Mouse (Mus musculus): ENCODE data around the gene Rexo4.

Gene Rexo4

DNA sequence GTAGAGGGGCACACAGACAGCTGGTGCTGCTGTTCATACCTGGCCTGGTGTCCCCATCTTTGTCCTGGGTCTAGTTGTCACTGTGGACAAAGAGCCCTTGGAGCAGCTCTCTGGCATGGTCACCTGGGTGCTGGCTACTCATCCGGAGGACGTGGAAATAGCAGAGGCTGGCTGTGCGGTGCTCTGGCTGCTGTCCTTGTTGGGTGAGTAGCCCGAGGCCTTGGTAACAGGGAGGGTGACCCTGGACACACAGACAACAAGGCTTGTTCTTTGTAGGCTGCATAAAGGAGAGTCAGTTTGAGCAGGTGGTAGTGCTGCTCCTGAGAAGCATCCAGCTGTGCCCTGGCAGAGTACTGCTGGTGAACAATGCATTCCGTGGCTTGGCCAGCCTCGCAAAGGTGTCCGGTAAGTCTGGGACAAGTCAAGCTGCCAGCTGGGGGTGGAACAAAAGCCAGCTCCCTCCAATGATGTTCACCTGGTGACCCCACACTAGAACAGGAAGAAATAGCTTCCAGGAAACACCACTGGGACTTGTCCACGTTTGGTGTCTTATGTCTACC lies 12.8 kb downstream of the Rexo4 start:
- intact Hi-C loops (cut with DNase I): no loop called here

DNA sequence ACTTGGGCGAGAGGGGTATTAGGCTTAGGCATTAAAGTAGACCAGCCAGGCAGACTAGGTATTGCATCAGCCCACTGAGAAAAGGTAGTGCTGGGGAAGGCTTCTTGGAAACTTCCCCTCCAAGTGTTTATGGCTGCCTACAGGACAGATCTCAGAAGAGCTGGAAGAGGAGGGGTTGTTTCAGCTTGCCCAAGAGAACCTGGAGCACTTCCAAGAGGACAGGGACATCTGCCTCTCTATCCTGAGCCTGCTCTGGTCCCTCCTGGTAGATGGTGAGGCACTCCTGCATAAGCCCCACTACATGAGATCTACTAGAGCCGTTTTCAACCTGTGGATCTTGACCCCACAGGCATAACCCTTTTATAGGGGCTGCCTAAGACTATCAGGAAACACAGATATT lies 13.8 kb downstream of the Rexo4 start:
- intact Hi-C loops (cut with DNase I): no loop called here

DNA sequence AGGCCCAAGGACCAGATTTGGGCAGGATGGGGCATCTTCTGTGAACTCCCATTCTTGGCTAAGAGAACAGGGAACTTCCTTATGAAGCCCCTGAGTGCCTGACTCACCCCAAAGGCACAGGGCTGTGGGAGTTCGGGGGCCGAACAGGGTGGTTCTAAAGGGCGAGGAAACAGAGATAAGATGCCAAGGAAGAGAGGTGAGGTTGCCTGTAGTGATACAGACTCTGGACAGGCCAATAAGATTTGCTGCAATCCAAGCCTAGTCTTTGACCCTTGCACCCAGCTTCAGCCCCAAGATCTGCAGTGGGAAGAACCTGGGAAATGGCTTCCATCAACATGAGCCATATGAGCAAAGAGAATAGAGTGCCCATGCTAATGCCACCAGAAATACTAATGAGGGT lies 20.9 kb downstream of the Rexo4 start:
- intact Hi-C loops (cut with DNase I): no loop called here

DNA sequence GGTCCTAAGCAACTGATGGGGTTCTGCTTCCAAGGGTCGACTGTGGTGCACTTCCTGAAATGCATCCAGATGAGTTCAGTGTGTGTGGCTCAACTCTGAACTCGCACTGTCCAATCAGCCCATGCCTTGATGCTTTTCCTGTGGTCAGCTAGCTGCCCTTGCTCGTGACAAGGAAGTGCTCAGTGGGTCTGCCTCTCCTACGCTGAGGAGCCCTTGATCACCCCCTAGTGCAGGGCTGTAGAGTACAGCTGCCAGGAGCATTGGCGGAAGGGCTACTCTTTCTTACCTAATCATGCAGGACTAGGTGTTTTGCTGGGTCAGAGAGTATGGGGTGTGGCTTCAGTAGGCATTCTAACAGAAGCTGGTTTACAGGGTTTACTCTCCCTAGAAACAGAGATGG lies 22.6 kb downstream of the Rexo4 start:
- intact Hi-C loops (cut with DNase I): no loop called here

DNA sequence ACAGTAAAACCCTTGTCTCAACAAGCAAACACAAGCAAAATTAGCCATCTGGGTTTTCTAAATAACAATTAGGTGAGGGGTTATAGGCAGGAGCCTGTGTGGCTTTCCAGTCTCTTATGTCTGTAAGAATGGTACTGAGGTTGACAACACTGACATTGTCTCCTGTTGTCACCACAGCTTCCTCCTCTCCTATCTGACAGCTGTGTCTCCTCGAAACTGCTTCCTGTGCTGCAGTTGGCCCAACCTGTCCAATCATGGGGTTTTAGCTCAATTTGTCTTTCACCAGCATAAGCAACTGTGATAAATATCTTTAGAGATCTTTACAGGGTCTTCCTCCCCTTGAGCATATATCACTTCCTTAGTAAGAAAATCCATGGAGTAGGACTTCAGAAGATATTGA lies 27.8 kb downstream of the Rexo4 start:
- intact Hi-C loops (cut with DNase I): no loop called here

DNA sequence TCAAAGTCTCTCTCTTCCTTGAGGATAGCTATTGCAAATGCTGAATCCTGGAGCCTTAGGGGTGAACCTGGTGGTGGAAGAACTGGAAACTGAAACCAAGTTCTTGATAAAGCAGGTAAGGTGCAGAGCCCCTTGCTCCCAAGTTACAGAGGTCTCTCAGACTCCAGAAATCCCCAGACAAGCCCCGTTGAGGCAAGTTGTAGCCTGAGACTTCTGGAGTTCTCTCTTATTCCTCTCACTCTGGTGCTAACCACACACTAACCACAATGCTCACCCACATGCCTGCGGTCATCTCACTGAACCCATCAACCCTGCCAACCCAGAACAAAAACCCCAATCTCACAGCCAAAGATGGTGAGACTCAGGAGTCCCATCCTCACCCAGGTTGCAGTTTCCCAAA lies 28.9 kb downstream of the Rexo4 start:
- intact Hi-C loops (cut with DNase I): no loop called here

DNA sequence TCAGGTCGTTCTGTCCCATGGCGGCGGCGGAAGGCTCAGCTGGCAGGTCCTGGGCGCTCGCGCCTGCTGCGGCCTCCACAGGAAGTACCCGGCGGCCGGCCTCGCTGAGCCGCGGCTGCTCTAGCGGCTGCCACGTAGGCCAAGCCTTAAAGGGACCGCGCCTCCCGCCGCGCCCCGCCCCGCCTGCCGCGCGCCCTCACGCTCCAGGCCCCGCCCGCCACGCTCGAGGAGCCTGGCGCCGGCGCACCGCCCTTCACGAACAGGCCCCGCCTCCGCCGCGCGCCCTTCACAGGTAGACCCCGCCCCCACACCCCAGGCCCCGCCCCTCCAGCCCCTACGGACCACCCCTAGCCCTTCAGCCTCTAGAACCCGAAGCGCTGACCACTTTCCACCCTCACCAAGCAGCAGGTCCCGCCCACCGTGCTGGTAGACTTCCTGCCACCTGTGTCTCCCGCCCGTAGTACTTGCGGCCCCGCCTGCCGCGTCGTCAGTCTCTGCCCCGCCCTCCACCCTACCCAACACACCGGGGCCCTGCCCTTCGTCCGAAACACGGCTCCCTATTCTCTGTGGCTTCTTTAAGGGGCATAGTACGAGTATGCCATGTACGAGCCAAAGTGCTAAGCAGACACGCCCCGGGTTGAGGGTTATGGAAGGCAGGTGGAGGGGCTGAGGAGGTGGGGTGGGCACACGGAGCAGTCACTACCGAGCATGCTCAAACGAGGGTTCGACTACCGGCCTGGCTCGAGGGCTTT lies 30.7 kb downstream of the Rexo4 start, which contains the start of the genes Surf4 and Stkld1:
TSS of gene Surf4 (minus strand) at position 625 of the 752 bp plus-strand sequence.
TSS of gene Stkld1 (plus strand) at position 744 of the 752 bp plus-strand sequence.
- intact Hi-C loops (cut with DNase I): loop anchor here (5.0 kb wide), 2 partner anchors 79 to 104 kb away; no protein-coding TSS in a partner anchor

DNA sequence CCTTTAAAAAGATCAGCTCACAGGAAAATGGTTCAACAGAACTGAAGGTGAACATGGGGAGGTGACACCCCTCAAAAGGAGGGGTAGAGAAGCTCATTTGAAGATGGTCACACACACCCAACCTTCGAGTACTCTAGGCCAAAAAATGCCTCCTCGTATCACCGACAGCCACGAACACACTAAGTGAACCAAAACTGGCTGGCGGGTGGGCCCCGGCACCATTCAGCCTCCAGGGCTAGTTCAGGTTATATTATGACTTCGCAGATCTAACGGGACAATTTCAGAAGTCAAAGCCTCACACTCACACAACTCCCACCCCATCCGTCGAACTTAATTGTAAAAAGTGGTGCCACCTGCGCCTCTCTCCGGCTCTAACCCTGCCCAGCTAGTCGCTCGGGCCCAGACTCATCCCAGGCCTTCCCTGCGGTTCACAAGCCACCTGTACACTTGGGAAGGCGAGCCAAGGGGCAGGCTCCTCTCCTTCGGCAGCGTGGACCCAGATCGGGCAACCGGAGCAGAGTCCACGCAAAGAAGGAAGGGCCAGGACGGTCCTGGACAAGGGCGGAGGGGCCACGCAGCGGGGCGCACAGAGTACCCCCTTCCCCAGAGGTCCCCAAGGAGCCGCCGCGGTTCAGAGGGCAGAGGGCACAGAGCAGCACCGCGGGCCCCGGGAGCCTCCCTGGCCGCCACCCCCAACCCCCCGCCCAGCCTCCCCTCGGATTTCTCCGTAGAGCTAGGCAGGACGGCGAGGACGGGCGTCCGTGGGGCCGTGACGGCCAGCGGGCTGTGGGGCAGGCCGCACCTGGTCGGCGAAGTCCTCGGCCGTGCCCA lies 31.5 kb downstream of the Rexo4 start:
- intact Hi-C loops (cut with DNase I): loop anchor here (5.0 kb wide), 2 partner anchors 80 to 105 kb away; no protein-coding TSS in a partner anchor

DNA sequence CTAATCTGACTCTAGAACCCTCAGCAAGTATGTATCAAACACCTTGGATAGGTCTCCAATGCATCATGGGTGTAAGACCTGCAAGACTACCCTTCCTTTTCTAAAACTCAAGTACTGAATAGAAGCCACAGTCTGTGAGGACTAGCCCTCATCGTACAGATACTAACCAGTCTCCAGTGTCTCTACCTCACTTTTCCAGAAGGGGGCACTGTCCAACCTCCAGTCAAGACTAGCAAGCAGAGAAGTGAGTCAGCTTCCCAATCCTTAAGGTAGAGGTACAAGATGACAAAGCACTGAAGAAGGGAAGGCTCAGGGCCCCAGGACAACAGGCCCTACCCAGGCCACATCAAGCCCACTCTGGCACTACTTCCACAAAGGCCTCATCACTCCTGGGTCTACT lies 33.8 kb downstream of the Rexo4 start:
- intact Hi-C loops (cut with DNase I): loop anchor here (5.0 kb wide), 2 partner anchors 82 to 107 kb away; no protein-coding TSS in a partner anchor

DNA sequence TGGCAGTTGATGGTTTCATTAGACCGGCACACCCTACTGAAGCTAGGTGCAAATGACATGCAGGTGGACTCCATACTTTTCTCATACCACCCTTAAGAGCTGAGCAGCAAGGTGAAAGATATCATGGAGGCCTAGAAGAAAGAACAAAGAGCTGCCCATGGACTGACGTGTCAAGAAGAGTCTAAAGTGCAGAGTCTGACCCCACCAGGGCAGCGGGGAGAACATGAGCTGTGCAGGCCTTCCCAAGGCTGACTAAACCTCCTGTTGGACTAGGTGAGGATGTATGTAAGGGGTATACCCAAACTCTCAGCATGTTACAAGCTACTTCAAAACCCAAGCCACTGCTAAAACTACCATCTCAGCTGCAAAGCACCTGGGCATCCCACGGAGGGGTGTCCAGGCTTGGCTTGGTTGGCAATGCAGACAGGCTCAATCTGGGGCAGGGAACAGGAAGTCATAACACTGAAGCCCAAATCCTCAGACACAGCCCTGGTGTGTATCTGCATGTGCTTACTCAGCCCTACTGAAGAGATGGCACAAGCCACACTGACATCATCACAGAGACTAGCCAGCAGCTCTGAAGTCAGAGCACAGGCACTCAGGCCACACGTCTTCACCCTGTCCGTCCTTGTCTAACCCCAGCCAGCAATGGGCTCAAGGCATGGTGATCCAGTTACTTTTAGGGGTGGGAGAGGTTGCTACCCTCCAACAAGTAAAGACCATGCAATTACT lies 36.3 kb downstream of the Rexo4 start:
- intact Hi-C loops (cut with DNase I): no loop called here

DNA sequence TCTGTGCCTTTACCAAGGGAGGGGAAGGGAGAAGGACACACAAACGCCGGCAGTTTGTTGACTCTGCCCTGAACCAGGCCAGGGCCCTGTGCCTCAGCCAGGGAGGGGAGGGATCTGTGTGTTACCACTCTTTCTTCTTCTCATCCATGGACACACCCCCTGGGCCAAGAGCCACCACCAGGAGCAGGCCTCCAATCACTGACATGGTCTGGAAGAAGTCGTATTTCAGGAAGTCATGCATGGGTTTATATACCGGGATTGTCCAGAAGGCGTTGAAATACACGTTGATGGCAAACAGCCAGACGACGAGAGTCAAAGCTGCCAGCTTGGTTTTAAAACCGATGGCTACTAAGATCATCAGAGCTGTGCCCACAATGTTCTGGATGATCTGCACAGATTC lies 42.4 kb downstream of the Rexo4 start:
- intact Hi-C loops (cut with DNase I): no loop called here

DNA sequence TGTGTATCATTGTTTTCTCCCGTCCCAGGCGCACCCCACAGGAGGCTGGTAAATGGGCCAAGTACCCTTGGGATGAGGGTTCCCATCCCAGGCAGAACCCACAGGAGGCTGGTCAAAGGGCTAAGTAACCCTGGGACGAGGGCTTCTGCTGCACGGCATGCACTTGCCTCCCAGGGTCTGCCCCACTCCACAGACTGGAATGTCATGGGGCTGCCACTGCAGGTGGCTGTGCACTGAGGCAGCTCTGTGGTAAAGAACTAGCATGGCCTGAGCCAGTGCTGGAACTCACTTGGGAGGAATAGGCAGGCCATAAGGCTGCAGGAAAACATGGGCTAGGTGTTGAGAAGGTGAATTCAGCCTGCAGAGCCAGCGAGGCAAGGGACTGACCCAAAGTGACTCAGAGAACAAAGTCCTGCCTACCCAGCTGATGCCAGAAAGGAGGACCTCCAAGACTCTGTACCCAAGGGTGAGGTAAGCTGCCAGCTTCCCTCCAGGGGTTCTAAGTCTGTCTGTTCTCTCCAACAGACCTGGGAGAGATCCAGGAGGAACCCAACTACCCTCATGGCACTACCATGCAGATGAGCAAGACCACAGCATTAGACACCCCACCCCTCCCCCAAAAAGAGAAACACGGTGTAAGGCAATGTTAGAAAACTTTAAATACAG lies 43.9 kb downstream of the Rexo4 start:
- intact Hi-C loops (cut with DNase I): no loop called here

DNA sequence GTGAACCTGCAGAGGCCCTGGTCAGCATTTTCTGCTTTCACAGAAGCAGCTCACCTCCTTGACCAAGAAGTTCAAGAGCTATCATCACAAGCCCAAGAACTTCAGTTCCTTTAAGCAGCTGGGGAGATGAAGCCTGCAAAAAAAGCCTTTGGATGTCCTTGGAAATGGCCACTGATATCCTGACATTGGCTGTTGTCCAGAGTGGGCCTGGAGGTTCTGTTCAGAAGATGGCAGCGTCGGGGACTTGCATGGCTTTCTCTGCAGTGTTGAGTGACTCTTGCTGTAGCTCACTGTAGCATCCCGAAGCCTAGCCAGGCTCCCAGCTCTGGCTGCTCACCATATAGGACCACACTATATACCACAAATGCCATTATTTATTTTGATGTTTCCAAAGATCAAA lies 44.5 kb downstream of the Rexo4 start:
- intact Hi-C loops (cut with DNase I): no loop called here

DNA sequence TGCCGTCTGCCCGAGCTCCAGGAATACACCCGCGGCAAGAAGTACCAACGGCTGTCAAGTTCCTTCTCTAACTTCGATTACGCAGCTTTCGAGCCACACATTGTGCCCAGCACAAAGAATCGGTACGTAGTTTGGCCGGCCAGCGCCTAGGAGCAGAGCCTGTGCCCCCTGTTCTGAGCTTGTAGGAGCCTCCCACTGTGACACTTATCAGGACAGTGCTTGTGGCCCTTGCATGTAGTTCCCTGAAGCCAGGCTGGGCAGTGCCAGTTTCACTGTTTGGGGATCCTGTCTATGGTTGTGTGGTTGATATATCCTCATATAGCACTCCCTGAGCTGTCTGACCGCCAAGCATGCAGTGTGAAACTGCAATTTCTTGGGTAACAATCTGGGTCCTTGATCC lies 47.4 kb downstream of the Rexo4 start:
- intact Hi-C loops (cut with DNase I): no loop called here

DNA sequence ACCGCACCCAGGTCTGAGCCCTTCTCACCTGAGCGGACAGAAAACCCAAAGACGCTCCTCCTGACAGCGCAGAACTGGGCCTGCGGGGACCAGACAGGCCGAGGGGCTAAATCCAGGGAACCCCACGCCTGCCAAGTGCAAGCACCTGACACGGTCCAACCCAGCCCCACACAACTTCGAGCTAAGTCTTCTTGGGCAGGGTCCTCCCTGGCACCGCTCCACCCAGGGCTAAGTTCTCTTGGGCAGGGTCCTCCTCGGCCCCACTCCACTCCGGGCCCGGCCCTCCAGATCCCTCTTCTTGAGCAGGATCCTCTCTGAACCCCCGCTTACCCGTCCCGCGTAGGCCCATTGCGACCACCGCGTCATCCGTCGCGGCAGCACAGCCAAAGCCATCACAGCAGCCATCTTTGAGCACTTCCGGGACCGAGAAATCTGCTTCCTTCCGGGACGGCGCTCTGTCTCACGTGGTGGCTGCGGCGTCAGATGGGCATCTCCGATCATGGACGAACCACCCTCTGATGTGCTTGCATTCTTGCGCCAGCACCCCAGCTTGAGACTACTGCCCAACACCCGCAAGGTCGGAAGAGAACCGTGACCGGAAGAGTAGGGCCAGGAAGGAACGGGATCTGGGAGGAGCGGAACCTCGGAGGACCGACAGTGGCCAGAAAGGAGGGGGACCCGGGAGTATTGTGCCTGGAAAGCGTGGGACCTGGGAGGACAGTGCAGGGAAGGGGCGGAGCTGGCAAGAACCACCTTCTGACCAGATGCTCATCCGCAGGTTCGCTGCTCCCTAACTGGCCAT lies 48.1 kb downstream of the Rexo4 start, which contains the start of the genes Surf2 and Surf1:
TSS of gene Surf2 (plus strand) at position 441 of the 802 bp plus-strand sequence.
TSS of gene Surf1 (minus strand) at position 604 of the 802 bp plus-strand sequence.
- intact Hi-C loops (cut with DNase I): no loop called here

DNA sequence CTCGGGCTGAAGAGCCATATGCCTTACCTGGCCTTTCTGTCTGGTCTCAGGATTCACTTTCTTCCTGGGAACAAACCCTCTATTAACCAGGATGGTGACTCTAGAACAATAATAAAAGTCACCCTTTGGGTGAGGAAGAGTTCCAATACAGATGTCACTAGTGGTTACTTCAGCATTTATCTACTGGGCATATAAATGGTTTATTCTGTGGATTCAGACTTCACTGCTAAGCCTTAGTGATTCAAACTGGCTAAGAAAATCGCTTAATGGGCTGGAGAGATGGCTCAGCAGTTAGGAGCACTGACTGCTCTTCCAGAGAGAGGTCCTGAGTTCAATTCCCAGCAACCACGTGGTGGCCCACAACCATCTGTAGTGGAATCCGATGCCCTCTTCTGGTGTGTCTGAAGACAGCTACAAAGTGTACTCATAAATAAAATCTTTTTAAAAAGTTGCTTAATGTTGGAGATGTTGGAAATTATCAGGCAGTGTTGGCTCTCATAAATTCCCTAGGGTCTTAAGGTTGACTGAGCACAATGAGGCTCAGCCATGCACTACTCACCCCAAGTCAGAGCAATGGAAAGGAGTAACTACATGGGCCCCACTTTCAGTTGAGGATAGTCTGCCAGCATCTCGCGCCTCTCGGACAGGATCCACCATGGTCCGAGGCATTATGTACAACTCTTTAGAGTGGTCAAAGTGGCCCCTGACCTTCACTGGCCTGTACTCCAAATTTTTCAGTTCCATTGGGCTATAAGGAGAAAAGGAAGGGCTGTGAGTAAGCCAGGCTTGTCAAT lies 49.8 kb downstream of the Rexo4 start:
- intact Hi-C loops (cut with DNase I): no loop called here

DNA sequence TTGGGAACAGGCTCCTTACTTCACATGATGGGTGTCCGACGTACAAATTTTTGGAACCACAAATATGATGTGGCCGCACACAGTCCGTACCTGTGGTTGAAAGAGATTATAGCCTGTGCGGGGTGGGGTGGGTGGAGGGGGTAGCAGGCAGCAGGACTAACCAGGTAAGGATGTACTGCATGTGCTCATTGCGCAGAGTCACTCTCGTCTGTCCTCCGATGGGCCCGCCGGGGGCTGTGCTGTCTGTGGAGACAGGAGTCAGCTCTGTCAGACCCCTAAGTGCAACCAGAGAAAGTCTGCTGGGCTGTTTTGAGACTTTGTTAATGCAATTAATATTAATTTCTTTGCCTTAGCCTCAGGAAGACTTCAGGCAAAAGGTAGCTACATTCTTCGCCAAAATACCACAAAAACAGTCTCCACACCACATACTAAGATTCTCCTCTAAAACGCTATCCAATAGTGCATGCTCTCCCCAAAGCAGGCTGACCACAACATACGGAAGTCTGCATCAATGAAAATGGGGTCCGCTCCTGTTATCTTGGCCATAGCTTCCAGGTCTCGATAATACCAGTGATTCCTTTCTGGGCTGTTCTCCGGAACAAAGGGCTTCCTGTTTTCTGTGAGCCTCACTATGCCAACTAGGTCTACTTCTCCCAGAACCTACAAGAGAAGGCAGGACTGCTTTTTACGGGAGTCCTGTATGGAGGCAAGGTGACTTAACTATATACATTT lies 50.6 kb downstream of the Rexo4 start:
- intact Hi-C loops (cut with DNase I): no loop called here

DNA sequence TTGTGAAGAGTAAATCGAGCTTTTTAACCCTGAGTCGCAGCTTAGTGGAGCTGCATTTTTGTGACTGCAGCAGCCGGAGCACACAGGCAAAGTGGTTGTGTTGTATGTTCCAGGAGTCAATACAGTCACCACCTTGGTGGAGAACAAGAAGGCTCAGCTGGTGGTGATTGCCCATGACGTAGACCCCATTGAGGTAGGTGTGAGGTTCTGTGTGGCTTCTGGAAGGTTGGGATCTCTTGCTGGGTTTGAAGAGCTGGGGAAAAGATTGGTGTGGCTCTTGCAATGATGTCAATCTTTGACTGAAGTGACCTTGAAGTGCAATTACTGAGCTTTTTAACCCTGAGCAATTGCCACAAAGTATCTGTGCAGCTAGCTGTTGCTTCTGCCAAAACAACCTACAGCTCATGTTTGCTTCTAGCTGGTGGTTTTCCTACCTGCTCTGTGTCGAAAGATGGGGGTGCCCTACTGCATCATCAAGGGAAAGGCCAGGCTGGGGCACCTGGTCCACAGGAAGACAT lies 51.9 kb downstream of the Rexo4 start:
- intact Hi-C loops (cut with DNase I): no loop called here
